Mouse (Mus musculus) WW6 (cell line): ENCODE measurements around the gene Skint4.

Source experiments
- DNase-seq: peaks from one replicate; pipeline ENCODE4 v3.0.0-alpha.2; 2013; ENCODE audit warnings: low read depth, low spot score

Skint4 gene

DNA sequence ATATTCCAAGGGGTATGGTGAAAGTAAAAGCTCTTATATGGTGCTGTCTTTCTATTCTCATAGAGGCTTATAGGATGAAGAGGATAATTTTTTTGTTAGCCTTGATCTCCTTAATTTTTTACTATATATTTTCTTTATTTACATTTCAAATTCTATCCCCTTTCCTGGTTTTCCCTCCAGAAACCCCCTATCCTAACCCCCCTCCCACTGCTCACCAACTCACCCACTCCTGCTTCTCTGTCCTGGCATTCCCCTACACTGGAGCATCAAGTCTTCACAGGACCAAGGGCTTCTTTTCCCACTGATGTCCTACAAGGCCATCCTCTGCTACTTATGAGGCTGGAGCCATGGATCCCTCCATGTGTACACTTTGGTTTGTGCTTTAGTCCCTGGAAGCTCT is at the start of gene Skint4:
Gene Skint4, plus strand, starts transcription at position 301 of the 400 bp plus-strand sequence.
- no peak for DNase-seq
